Mouse (Mus musculus) midbrain, embryonic 11.5 days (tissue): Measurements from ENCODE around the gene Cdk5rap2. TPM values are rescaled to one million over a fixed set of nuclear protein-coding genes. Genes with fewer than 3 reads are reported as not detected.

ENCODE experiments used
- ATAC-seq: fragments of 200-750 bp; cut with Nextera tagmentation; 2 replicates; pipeline ENCODE4 v1.8.0; 2017; ENCODE audit warnings: moderate TSS enrichment, moderate library complexity; ENCODE audit not compliant: low FRiP score
- DNase-seq: peaks from one replicate; pipeline ENCODE4 v3.0.0; 2015; ENCODE audit warnings: low spot score; ENCODE audit errors: missing footprints
- H3K27ac ChIP-seq: fragments of 300-500 bp; sonication (generic); 2 replicates; pipeline ENCODE4 v1.5.1; 2014; ENCODE audit warnings: low read depth, low read length
- H3K27me3 ChIP-seq: fragments of 300-500 bp; sonication (generic); 2 replicates; pipeline ENCODE4 v1.6.1; 2014; ENCODE audit warnings: mild to moderate bottlenecking, low read length, moderate library complexity, mixed read lengths; ENCODE audit not compliant: control insufficient read depth, insufficient read depth
- H3K36me3 ChIP-seq: fragments of 300-500 bp; sonication (generic); 2 replicates; pipeline ENCODE4 v1.6.1; 2014; ENCODE audit warnings: mild to moderate bottlenecking, low read length, moderate library complexity, mixed read lengths; ENCODE audit not compliant: control insufficient read depth, insufficient read depth
- H3K4me1 ChIP-seq: fragments of 300-500 bp; sonication (generic); 2 replicates; pipeline ENCODE4 v1.6.1; 2014; ENCODE audit warnings: low read length; ENCODE audit not compliant: control insufficient read depth, insufficient read depth
- H3K4me2 ChIP-seq: fragments of 300-500 bp; sonication (generic); 2 replicates; pipeline ENCODE4 v1.6.1; 2014; ENCODE audit warnings: mild to moderate bottlenecking, moderate library complexity
- H3K4me3 ChIP-seq: fragments of 300-500 bp; sonication (generic); 2 replicates; pipeline ENCODE4 v1.5.1; 2014; ENCODE audit warnings: low read depth, low read length
- H3K9ac ChIP-seq: fragments of 300-500 bp; sonication (generic); 2 replicates; pipeline ENCODE4 v1.6.1; 2014; ENCODE audit warnings: low read length
- H3K9me3 ChIP-seq: fragments of 300-500 bp; sonication (generic); 2 replicates; pipeline ENCODE4 v1.6.1; 2016; ENCODE audit warnings: low read length; ENCODE audit not compliant: control insufficient read depth
- WGBS: fragments of 180-500 bp; shearing (Covaris S2); extraction: QIAGEN DNeasy Blood & Tissue Kit; methylation state at CpG from one replicate; pipeline ENCODE4 v1.1.7; 2014; 5-methylcytosine and 5-hydroxymethylcytosine counted together
- polyA plus RNA-seq: library from polyadenylated mRNA; unstranded; fragments of >200 nt; fragmentation: Nextera tagmentation; extraction: Ambion mirVana; gene quantifications from 2 replicates; pipeline ENCODE4 v1.2.1, GENCODE M21; 2014

Gene Cdk5rap2
- polyA plus RNA-seq, 1 experiment from 2014 or later, result 19.1 TPM

DNA sequence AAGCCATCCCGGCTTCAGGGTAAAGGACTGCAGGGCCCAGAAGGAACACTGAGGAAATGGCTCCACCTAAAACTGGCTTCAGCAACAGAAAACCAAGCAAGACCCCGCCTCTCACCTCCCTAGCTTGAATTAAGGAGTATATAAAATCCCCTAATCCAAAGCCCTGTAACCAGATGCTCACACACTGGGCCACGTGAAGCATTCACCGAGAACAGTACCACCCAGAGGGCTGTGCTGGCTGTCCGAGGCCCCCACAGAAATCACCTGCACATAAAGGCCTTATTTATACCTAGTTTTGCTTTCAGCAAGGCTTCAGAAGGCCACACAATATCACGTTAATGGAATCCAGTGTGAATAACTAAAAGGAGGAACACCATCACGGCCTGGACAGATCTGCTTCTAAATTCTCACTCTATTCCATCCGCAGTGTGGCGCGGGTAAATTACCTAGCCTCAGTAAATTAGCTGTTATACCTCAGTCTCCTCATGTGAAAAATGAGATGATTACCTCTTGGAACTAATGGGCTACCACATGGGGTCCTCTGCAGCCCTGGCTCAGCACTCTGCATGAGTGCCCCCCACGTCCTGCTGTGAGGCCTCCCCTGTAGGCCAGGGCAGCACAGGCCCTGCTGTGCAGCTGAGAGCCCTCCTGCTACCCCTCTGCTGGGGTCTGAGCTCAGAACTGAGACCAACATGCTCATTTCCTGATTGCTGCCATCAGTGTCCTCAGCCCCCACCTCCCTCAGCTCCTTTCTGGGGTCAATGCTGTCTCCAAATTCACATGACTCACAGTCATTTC lies 45.0 kb downstream of the Cdk5rap2 start:
- Histone ChIP-seq H3K9me3 (no peaks in the 10 kb centered on the region), H3K9ac (no peak overlapping the region), H3K27ac (no peak overlapping the region), H3K36me3 (peaks cover 2% of the 10 kb centered on the region), H3K4me3 (no peak overlapping the region), H3K27me3 (no peaks in the 10 kb centered on the region), H3K4me1 (peaks cover 6% of the 10 kb centered on the region), H3K4me2 (no peak overlapping the region)
- DNase-seq (no peak), ATAC-seq (peak; percentile 66)
- 58% methylated on average over 11 of the region's 11 CpGs for WGBS

DNA sequence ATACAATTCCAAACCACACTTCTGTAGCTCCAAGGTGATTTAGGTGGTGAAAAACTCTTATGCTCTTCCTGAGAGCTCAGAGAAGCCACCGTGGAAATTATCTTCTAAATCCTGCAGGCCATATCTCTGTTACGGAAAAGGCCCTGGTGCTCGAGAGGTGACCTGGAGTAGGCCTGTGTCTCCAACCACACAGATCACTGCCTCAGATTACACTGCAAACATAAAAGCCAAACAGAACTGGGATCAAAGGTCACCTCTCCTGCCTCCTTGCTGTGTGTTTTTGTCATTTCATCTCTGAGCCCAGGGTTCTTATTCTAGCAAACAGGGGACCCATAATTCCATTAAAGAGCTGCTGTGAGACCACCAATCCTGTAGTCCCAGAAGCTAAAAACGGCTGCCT lies 48.9 kb downstream of the Cdk5rap2 start:
- Histone ChIP-seq H3K36me3 (peaks cover 5% of the 10 kb centered on the region), H3K4me3 (no peak overlapping the region), H3K4me2 (no peak overlapping the region), H3K27ac (no peak overlapping the region), H3K9me3 (no peaks in the 10 kb centered on the region), H3K4me1 (peaks cover 6% of the 10 kb centered on the region), H3K9ac (no peak overlapping the region), H3K27me3 (no peaks in the 10 kb centered on the region)
- no peak for DNase-seq
- WGBS, result 41% methylated on average over 4 of the region's 4 CpGs
- ATAC-seq, result no peak

DNA sequence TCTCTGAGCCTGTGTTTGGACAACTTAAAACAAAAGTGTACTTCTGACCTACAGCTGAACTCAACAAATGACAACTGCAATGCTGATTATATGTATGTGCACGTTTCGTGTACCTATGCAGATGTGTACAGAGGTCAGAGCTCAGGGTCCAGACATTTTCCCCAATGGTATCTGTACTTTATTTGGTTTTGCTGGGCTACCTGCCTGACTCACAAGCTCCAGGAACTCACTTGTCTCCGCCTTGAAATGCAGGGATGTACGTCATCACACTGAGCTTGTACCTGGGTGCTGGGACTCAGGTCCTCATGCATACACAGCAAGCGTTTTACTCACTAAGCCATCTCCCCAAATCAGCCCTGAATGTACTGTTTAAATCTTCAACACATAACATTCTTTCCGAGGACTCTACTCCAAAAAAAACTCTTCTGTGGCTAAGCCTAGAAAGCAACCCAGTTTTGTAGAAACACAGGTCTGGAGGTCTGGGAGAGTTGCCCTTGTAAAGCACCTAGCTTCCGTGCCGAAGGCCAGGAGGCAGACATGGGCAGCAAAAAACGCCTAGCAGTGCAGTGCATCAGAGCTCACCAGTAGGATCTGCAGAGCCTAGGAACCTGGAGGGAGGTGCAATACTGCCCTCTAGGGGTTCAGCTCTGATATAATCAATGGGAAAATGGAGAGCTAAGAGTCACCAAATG lies 54.4 kb downstream of the Cdk5rap2 start:
- no peak overlapping the region for H3K4me3 ChIP-seq
- peaks cover 12% of the 10 kb centered on the region for H3K36me3 ChIP-seq
- 75% methylated on average over 9 of the region's 9 CpGs for WGBS
- no peak overlapping the region for H3K27ac ChIP-seq
- ATAC-seq, result peak; percentile 84; the same call in 1 of the 2 replicates
- no peaks in the 10 kb centered on the region for H3K27me3 ChIP-seq
- DNase-seq, result peak; percentile 89
- no peaks in the 10 kb centered on the region for H3K9me3 ChIP-seq
- H3K4me1 ChIP-seq, result no peaks in the 10 kb centered on the region
- no peak overlapping the region for H3K9ac ChIP-seq
- H3K4me2 ChIP-seq, result no peak overlapping the region

DNA sequence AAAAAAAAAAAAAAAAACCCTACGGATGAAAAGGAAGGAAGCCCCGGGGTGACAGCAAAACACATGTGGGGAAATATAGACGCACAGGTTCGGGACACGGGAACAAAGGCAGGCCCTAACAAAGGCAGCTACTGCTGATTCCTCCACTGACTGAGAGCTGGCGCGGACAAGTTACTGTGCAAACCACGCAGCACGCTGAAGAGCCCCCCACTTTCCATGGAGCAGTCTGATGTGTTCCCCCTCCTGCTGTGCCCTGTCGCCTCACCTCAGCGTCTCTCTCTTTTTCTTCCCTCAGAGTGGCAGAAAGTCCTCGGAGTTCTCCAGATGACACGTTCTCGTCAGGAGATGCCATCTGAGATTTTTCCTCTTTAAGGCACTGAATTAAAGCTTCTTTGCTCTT lies 55.8 kb downstream of the Cdk5rap2 start:
- Histone ChIP-seq H3K36me3 (peaks cover 7% of the 10 kb centered on the region), H3K27me3 (no peaks in the 10 kb centered on the region), H3K4me3 (no peak overlapping the region), H3K9me3 (no peaks in the 10 kb centered on the region), H3K4me1 (no peaks in the 10 kb centered on the region), H3K9ac (no peak overlapping the region), H3K4me2 (no peak overlapping the region), H3K27ac (no peak overlapping the region)
- WGBS, result 72% methylated on average over 14 of the region's 14 CpGs
- no peak for DNase-seq
- no peak for ATAC-seq

DNA sequence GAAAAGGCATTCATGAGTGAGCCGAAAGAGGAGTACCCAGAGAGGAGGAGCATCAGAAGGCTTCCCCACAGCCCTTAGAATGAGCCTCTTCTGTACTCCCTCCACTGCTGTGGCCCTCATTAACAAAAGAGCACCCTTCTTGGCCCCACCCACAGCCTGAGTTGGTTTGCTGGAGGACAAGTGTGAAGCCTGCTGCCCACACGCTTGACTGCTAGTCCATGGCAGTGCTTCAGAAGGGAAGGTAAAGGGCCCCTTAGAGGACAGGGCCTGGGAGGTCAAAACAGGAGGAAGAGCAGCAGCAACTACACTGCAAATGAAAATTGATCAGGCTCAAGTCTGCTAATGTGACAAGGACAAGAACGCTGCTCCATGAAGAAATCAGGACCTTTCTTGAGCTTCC lies 56.6 kb downstream of the Cdk5rap2 start:
- Histone ChIP-seq H3K9me3 (no peaks in the 10 kb centered on the region), H3K4me3 (no peak overlapping the region), H3K4me2 (no peak overlapping the region), H3K27me3 (no peaks in the 10 kb centered on the region), H3K27ac (no peak overlapping the region), H3K4me1 (no peaks in the 10 kb centered on the region), H3K36me3 (peaks cover 7% of the 10 kb centered on the region), H3K9ac (no peak overlapping the region)
- DNase-seq (no peak), ATAC-seq (no peak)
- 62% methylated on average over 3 of the region's 3 CpGs for WGBS

DNA sequence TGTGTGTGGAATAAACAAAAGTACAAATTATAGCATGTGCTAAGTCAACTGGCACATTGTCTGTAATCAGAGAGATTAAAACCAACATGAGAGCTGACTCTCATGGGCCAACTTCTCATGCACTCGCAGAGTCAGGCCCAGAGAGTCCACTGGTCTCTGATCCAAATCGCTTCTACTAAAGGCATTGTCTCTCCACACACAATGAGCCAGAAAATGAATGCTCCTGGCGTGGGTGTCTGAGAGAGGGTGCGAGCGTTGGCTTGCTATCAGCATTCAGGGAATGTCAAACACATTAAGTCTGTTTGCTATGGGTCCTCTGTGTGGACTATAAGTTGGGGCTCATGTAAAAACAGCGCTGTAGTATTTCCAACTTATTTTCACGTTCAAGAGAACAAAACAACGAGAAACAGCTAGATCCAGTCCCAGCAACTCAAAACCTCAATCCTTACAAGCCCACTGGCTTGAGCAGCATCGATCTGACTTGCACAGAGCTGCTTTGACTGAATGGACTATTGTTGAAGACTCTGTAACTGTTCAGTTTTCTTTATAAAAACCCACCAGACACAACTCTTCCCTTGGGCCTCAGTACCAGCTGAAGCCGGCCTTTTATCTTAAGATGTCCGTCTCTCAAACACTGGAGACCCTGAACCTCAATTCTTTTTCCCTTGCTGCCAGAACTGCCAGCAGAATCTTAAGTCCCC lies 74.6 kb downstream of the Cdk5rap2 start:
- Histone ChIP-seq H3K4me3 (no peak overlapping the region), H3K4me2 (no peak overlapping the region), H3K4me1 (peaks cover 11% of the 10 kb centered on the region), H3K9ac (0 out of 2 replicates have a peak overlapping the region, but pooled peaks have one; percentile 13), H3K9me3 (no peaks in the 10 kb centered on the region), H3K27ac (peak overlapping the region; percentile 14; the same call in 1 of the 2 replicates), H3K36me3 (0 out of 2 replicates have a peak, but pooled peaks cover 2% of the 10 kb centered on the region), H3K27me3 (no peaks in the 10 kb centered on the region)
- ATAC-seq (peak; percentile 54), DNase-seq (no peak)
- 68% methylated on average over 11 of the region's 11 CpGs for WGBS

DNA sequence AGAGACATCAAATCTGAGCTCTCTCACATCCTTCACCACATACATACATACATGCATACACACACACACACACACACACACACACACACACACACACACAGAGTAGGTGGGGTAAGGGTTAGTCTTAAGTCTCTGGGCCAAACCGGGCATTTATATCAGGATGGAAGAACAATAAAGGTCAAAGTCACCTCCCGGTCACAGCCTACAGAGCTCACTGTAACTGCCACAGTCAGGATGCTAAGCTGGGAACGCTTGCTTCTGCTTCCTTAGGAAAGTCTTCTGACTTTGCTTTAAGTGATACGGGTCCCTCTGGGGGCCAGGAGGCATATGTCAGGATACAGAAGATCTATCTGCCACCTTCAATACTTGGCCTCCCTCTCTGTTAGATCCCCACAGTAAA lies 75.2 kb downstream of the Cdk5rap2 start:
- Histone ChIP-seq H3K9me3 (no peaks in the 10 kb centered on the region), H3K27me3 (no peaks in the 10 kb centered on the region), H3K36me3 (0 out of 2 replicates have a peak, but pooled peaks cover 2% of the 10 kb centered on the region), H3K27ac (peak overlapping the region; percentile 14; the same call in 1 of the 2 replicates), H3K4me3 (no peak overlapping the region), H3K9ac (no peak overlapping the region), H3K4me2 (no peak overlapping the region), H3K4me1 (peaks cover 11% of the 10 kb centered on the region)
- 80% methylated on average over 4 of the region's 4 CpGs for WGBS
- peak; percentile 28 for ATAC-seq
- DNase-seq, result no peak

DNA sequence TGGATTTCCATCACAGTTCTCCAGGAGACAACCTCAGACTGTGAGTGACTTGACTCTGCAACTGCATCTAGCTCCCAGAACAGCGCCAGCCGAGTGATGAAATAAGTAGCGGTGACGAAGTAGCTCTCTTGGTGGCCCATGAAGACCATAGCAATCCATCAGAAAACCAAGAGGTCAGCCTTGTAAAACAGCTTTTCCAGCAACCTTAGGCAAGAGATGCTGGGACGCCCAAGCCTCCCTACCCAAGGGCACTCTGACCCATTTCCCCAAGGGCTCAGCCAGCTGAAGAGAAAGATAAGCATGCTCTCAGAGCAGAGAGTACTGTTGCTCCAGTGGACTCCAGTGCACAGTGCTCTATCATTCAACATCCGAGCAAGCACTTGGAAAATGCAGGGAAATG lies 77.3 kb downstream of the Cdk5rap2 start:
- Histone ChIP-seq H3K4me2 (no peak overlapping the region), H3K9me3 (no peaks in the 10 kb centered on the region)

More for the DNA sequence above, 77.3 kb downstream of the Cdk5rap2 start:
- Histone ChIP-seq H3K9ac (no peak overlapping the region), H3K36me3 (no peaks in the 10 kb centered on the region; the same call in 1 of the 2 replicates), H3K4me3 (no peak overlapping the region), H3K27ac (no peak overlapping the region), H3K4me1 (peaks cover 11% of the 10 kb centered on the region), H3K27me3 (no peaks in the 10 kb centered on the region)
- DNase-seq (no peak), ATAC-seq (no peak)
- WGBS, result 90% methylated on average over 6 of the region's 6 CpGs
